Mouse (Mus musculus): ENCODE measurements around the gene Tmem179b.
"Not testable (repeated sequence)": the region's sequence is repeated elsewhere in the genome, so short reads cannot be mapped to it uniquely, and the experiment has no call there.

Gene Tmem179b

DNA sequence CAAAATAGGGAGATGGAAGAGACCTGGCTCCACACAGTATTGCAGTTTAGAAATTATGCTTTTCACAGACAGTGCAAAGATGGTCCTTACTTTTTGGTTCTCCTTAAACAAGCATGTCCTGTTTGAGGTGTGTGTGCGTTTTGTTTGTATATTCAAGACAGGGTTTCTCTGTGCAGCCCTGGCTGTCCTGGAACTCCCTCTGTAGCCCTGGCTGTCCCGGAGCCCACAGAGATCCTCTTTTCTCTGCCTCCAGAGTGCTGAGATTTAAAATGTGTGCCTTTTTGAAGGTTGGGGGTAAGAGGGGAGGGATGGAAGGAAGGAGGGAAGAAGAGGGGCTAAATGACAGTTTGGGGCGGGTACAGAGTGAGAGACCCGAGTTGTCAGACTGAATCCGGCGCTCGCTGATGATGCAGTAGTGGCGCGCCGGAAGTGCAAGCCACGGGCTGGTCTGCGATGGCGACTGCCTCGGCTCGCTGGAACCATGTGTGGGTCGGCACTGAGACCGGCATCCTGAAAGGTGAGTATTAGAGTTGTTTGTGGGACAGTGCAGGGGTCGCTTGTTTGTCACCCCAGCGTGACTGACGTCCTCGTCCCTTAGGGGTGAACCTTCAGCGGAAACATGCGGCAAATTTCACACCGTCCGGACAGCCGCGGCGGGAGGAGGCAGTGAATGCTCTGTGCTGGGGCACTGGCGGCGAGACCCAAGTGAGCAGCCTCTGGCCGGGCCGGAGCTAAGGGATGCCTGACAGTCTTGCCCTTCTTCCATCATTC is 38.7 kb downstream of the Tmem179b start, which contains the start of gene Wdr74:
TSS of gene Wdr74 (plus strand) at position 439 of the 771 bp plus-strand sequence.
- DNase-seq (ENCODE audit: low spot score in 2 of 2), result peak; percentile 86 to 96

DNA sequence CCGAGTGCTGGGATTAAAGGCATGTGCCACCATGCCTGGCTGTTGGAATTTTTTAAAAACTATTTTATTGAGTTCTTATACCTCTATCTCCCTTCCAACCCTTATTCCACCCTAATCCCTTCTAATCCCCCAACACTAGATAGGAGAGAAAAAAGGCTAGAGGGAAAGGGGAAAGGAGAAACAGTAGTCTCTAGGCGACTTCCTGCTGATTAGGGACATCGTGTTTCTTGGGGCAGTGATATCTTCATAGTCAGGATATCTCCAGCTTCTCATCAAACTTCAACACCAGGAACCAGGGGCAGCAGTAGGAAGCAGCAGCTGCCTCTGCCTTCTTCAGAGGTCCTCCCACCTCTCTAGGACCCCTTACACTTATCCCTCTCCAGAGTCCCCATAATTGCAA is 39.9 kb downstream of the Tmem179b start:
- no peak for DNase-seq (ENCODE audit: low spot score in 2 of 2)

GRCm38 (mm10) chr19:8728335-8729099 is 45.8 kb downstream of the Tmem179b start:
- not testable (repeated sequence) for DNase-seq (ENCODE audit: low spot score in 2 of 2)

DNA sequence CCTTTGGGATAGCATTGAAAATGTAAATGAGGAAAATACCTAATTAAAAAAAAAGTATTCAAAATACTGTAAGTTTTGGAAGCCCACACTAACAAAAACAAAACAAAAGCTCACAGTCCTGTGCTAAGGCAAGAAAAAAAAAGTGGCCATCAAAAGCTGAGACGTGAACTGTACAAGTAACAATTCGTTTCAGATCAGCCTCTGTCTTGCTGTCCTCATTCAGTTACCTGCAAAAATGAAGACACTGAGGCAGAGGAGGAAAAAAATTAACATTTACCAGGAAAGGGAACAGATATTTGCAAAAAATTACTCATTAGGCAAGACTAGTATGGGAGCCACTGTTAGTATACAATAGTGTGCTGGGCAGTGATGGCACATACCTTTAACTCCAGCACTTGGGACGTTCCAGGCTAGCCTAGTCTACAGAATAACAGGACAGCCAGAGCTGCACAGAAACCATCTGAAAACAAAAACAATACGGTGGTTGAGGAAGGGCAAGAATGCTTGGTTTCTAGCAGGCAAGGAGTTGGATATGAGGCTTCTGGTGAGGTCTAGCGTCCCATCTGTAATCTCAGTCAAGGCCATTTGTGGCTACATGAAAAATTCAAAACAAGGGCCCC is 46.7 kb downstream of the Tmem179b start:
- DNase-seq (ENCODE audit: low spot score in 2 of 2), result no peak

DNA sequence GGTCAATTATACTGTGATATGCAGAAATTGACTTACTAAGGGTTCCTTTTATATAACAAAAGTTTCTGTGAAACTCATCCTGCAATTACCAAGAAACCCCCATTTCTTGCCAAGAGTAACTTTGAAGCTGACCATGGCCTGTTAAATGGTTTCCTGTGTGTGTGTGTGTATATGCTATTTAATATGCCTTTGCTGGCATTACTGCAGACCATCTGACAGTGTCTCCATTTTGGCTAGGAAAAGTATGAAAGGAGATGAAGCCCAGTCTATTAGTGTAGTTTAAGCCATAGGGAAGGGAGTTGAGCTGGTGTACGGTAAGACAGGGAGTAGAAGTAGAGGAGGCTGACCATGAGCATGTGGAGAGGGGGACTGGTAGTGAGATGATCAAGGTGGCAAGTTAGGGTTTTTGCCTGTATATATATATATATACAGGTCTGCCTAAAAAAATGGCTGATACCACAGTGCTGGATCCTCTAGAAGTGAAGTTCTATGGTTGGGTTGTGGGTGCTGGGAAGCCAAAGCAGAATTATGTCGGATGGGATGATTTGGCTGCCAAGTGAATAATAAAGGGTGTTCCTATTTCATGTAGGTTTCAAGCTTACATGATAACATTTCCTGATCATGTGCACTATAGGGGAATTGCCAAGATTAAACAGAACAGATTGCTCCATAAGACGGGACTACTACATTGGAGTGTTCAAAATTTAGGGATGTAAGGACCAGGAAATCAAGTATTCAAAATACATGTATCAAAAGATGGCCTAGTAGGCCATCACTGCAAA is 47.5 kb downstream of the Tmem179b start:
- no peak for DNase-seq (ENCODE audit: low spot score in 2 of 2)

DNA sequence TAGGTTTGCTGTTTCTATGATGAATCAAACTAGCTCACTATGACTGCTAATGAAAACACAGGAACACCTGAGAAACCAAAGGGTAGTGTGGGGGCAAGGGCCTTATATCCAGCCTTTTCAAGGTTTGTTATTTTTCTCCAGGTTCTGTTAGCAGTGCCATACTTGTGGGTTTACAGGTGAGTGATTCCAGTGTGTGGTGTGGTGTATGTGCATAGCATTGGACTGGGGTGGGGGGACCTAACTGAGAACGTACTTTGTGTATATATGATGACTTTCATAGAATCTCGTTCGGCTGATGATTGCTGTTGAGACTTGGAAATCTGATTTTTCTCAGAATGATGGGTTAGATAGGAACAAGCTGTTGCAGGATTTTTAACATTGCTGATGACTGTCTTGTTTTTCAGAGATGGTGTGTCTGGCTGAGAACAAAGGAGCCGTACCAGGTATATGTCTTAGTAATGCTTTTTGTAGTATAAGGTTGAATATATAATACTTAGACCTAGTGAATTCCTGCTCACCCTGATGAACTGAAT is 49.1 kb downstream of the Tmem179b start:
- DNase-seq (ENCODE audit: low spot score in 2 of 2), result no peak

DNA sequence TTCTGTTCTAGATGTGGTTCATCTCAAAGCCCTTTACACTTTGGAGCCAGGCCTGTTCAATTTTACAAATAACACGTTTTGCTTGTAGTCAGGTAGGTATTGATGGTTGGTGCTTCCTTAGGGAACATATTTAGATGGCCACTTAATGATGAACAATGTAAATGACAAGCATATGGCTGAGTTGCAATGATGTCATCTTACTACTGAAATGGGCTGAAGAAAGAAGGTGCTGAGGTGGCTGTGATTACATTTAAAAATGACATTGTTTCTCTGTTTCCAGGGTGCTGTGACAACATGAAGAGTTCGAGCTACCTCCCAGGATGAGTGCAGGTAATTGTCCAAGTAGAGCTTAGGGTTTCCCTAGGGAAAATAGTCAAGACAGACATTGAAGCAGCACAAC is 49.9 kb downstream of the Tmem179b start:
- no peak for DNase-seq (ENCODE audit: low spot score in 2 of 2)

DNA sequence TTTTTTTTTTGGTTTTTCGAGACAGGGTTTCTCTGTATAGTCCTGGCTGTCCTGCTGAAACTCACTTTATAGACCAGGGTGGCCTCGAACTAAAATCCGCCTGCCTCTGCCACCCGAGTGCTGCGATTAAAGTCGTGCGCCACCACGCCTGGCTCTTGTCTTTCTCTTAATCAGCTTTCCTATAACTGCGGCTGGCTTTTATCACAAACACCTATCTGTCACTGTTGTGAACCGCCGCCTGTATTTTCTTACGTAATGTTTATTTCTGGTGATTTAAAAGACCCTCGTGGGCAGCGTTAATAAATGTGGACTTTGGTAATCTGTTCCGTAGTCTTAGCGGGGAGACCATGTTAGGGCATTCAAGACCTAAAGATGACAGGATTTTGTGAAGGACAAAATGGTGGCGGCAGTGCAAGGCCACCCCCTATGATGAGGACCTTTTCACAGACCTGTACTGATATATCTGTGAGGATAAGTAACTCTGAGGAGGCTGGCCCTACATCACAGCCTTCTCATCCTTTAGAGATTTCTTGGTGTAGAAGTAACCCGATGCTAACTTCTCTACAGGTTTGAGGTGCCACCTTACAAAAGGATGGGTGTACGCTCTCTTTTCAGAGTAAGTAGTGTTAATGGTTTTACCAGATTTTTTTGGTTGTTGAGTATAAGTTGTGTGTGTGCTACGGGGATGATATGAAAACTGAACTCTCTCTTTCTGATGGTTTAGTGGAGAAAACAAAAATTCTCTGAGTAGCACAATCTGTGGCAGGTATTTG is 50.5 kb downstream of the Tmem179b start:
- no peak for DNase-seq (ENCODE audit: low spot score in 2 of 2)

DNA sequence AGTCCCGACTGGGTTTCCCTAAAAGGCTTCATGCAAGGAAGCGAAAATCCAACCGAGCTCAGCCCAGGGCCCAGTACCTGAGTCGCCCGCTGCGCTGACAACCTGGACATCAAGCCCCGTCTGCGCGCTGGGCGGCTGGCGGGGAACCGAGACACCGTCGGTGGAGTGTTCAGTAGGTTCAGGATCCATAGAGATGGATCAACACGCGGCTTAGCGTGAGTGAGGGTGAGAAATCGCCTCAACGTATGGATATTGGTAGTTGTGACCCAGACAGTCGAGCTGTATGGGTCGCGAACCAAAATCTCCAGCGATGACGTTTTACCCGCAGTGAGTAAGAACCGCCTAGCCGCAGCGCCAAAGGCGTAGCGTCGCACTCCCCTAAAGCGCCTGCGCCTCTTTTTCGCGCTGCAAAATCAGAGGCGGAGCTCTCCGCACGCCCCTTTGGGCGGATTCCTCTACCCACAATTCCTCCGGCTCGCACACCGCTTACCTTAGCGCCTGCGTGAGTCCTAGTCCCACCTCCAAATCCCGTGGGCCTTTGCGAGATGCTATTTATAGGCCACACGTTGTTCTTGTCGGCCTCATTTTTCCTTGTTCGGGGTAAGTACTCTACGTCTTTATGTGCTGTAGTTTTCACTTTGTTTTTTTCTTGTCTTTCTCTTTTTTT is 51.2 kb downstream of the Tmem179b start, which contains the start of gene Slc3a2:
TSS of gene Slc3a2 (minus strand) at position 463 of the 667 bp plus-strand sequence.
- DNase-seq (ENCODE audit: low spot score in 2 of 2), result peak; percentile 79 to 93

DNA sequence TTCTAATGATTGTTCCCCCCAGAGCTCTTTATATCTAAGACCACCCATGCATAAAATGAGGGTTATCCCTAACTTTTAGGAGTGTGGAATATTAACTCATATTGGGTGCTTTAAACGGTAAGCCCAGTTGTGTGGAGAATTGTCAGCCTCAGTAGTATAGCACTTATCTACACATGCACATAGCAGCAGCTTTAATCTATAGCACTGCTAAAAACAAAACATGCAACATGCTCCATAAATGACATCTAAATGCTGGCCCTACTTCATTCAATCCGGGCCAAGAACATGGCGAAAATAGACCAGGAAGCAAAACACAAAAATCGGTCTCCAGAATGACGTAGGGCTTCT is 51.7 kb downstream of the Tmem179b start:
- no peak for DNase-seq (ENCODE audit: low spot score in 2 of 2)
